Mouse (Mus musculus) kidney, adult 9 months (tissue): ENCODE data around the gene Gjb4.

Experiments used
- DNase-seq: peaks from one replicate; pipeline ENCODE4 v3.0.0; 2022

Gene Gjb4

GRCm38 (mm10) chr4:127353951-127354438 lies at the start of gene Gjb4:
TSS of gene Gjb4 (minus strand) at chr4:127354081.
- no peak for DNase-seq

- DNase-seq = no peak
These were observed 48.7 kb upstream of the Gjb4 start for GRCm38 (mm10) chr4:127402614-127403013.

- DNase-seq = no peak
These were observed 48.3 kb upstream of the Gjb4 start for GRCm38 (mm10) chr4:127402166-127402565.

- DNase-seq = no peak
These were observed 46.6 kb upstream of the Gjb4 start for GRCm38 (mm10) chr4:127400165-127401145.

- DNase-seq = no peak
These were observed 41.7 kb upstream of the Gjb4 start for GRCm38 (mm10) chr4:127395591-127395990.

GRCm38 (mm10) chr4:127389645-127390044 lies 35.8 kb upstream of the Gjb4 start:
- no peak for DNase-seq

- DNase-seq = no peak
These were observed 23.5 kb upstream of the Gjb4 start for GRCm38 (mm10) chr4:127377344-127377743.

GRCm38 (mm10) chr4:127375541-127376177 lies 21.8 kb upstream of the Gjb4 start:
- no peak for DNase-seq

GRCm38 (mm10) chr4:127374645-127375044 lies 20.8 kb upstream of the Gjb4 start:
- DNase-seq = no peak

- no peak for DNase-seq
These were observed 19.6 kb upstream of the Gjb4 start for GRCm38 (mm10) chr4:127373491-127373890.

- DNase-seq = no peak
These were observed 17.7 kb upstream of the Gjb4 start for GRCm38 (mm10) chr4:127371546-127371945.

- no peak for DNase-seq
These were observed 16.6 kb upstream of the Gjb4 start for GRCm38 (mm10) chr4:127370447-127370846.

- peak; percentile 43 for DNase-seq
These were observed 14.6 kb upstream of the Gjb4 start for GRCm38 (mm10) chr4:127368379-127368973.

- no peak for DNase-seq
These were observed 12.0 kb upstream of the Gjb4 start for GRCm38 (mm10) chr4:127365834-127366233.

- DNase-seq = no peak
These were observed 11.6 kb upstream of the Gjb4 start for GRCm38 (mm10) chr4:127365433-127365832.

- no peak for DNase-seq
These were observed 10.6 kb upstream of the Gjb4 start for GRCm38 (mm10) chr4:127364431-127364830.

GRCm38 (mm10) chr4:127363331-127363730 lies 9.4 kb upstream of the Gjb4 start:
- DNase-seq = no peak

- no peak for DNase-seq
These were observed 8.6 kb upstream of the Gjb4 start for GRCm38 (mm10) chr4:127362520-127362919.

- no peak for DNase-seq
These were observed 4.1 kb upstream of the Gjb4 start, which contains the start of gene Gjb5 for GRCm38 (mm10) chr4:127358018-127358417. TSS of gene Gjb5 (minus strand) at chr4:127358181.

- DNase-seq = no peak
These were observed 915 bp upstream of the Gjb4 start for GRCm38 (mm10) chr4:127354506-127355485.

GRCm38 (mm10) chr4:127352594-127352993 lies 1.3 kb downstream of the Gjb4 start:
- DNase-seq = no peak
